17 mouse cellular contexts compared by ENCODE assay signal in genomic region chr6:94963204-94963603, GRCm38 (mm10).
"Had no signal": no experiment of that assay in that cellular context is flagged by ENCODE, and none has a peak within 500 bp of the region (broad histone marks: within the 10 kb centered on the region; RNA-seq: fewer than 3 reads in every experiment).

No protein-coding gene starts in this region.

- H3K4me3 ChIP-seq: kidney, embryonic 15.5 days; left cerebral cortex, adult 2 months; liver, embryonic 13.5 days; midbrain, embryonic 12.5 days; midbrain, embryonic 15.5 days; neural tube, embryonic 12.5 days; neural tube, embryonic 15.5 days had no signal

- H3K9ac ChIP-seq: kidney, embryonic 15.5 days; liver, embryonic 13.5 days; lung, embryonic 14.5 days; midbrain, embryonic 12.5 days; midbrain, embryonic 15.5 days; neural tube, embryonic 12.5 days; neural tube, embryonic 15.5 days had no signal

- H3K27me3 ChIP-seq: liver, embryonic 13.5 days; midbrain, embryonic 12.5 days; midbrain, embryonic 15.5 days; neural tube, embryonic 12.5 days; neural tube, embryonic 15.5 days had no signal

- ATAC-seq: midbrain, embryonic 15.5 days had no signal

- H3K4me2 ChIP-seq: kidney, embryonic 15.5 days; liver, embryonic 13.5 days; lung, embryonic 14.5 days; midbrain, embryonic 12.5 days; midbrain, embryonic 15.5 days; neural tube, embryonic 12.5 days; neural tube, embryonic 15.5 days had no signal

- H3K9me3 ChIP-seq: kidney, embryonic 15.5 days; liver, embryonic 13.5 days; midbrain, embryonic 12.5 days; midbrain, embryonic 15.5 days; neural tube, embryonic 12.5 days; neural tube, embryonic 15.5 days had no signal

- H3K4me1 ChIP-seq: liver, embryonic 13.5 days; neural tube, embryonic 12.5 days had no signal

- H3K27ac ChIP-seq: kidney, embryonic 15.5 days; left cerebral cortex, adult 2 months; liver, embryonic 13.5 days; midbrain, embryonic 12.5 days; midbrain, embryonic 15.5 days; neural tube, embryonic 12.5 days; neural tube, embryonic 15.5 days had no signal

- H3K36me3 ChIP-seq: kidney, embryonic 15.5 days; liver, embryonic 13.5 days; midbrain, embryonic 12.5 days; midbrain, embryonic 15.5 days; neural tube, embryonic 12.5 days; neural tube, embryonic 15.5 days had no signal

- DNase-seq: kidney, adult 8-10 months; kidney, postnatal 10 days; kidney, postnatal 36 days; layer of hippocampus, postnatal 36 days; liver, embryonic 13.5 days; lung, postnatal 10 days; lung, postnatal 36 days; right cerebral cortex, postnatal 25 days; spleen, adult 18-20 months; thymus, postnatal 25 days had no signal
